Mouse (Mus musculus) stomach, postnatal 0 days (tissue): ENCODE measurements around the gene Retreg1.

Experiments used
- CTCF ChIP-seq: IDR thresholded peaks from 2 replicates; pipeline ENCODE4 v1.5.1; 2016; ENCODE audit warnings: antibody characterized with exemption, low read depth, mild to moderate bottlenecking, moderate library complexity
- EP300 ChIP-seq: optimal IDR thresholded peaks from 2 replicates; pipeline ENCODE3; 2016; ENCODE audit warnings: antibody characterized with exemption

DNA sequence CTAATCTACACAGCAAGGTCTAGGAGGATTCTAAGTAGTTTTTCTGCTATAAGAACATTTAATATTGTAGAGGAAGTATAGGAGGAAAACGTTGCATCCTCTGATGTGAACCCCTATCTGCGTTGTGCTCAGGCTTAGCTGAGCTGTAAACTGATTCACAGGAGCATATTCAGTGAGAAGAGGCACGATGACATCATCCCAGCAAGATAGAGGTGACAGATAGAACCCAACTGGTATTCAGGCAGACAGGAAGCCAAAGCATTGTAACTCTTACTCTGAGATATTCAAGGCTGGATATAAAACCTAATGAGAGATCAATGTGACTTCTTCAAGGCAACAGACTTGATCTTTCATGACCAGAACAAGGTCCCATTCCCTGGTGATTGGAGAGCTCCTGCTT lies 20.3 kb upstream of the Retreg1 start:
- TF ChIP-seq EP300 (no peak), CTCF (no peak)
